ENCODE assay signal across 20 mouse cellular contexts in genomic region chr7:95004161-95004560, GRCm38 (mm10).
"Had no signal": no experiment of that assay in that cellular context is flagged by ENCODE, and none has a peak within 500 bp of the region (broad histone marks: within the 10 kb centered on the region; RNA-seq: fewer than 3 reads in every experiment).

No protein-coding gene starts in this region.

- H3K9me3 ChIP-seq: liver, embryonic 15.5 days; lung, embryonic 15.5 days; midbrain, embryonic 10.5 days; neural tube, embryonic 13.5 days; neural tube, embryonic 15.5 days had no signal

- ATAC-seq: liver, postnatal 0 days; lung, postnatal 0 days; midbrain, embryonic 16.5 days had no signal

- H3K27ac ChIP-seq: liver, embryonic 15.5 days; lung, embryonic 15.5 days; midbrain, embryonic 10.5 days; neural tube, embryonic 13.5 days; neural tube, embryonic 15.5 days had no signal

- H3K9ac ChIP-seq: liver, embryonic 15.5 days; liver, postnatal 0 days; lung, embryonic 15.5 days; neural tube, embryonic 13.5 days; neural tube, embryonic 15.5 days had no signal

- DNase-seq: liver, postnatal 0 days; lung, adult 2 months; lung, postnatal 4 days; midbrain, embryonic 14.5 days; retina, postnatal 1 day; right cerebral cortex, adult 18-20 months; right cerebral cortex, postnatal 25 days; right cerebral cortex, postnatal 4 days; spleen, adult 18-20 months; thymus, adult 18-20 months; thymus, postnatal 25 days; thymus, postnatal 4 days had no signal

- H3K4me3 ChIP-seq: liver, embryonic 15.5 days; lung, embryonic 15.5 days; midbrain, embryonic 10.5 days; myocyte; neural tube, embryonic 13.5 days; neural tube, embryonic 15.5 days had no signal

- H3K36me3 ChIP-seq: liver, embryonic 15.5 days; lung, embryonic 15.5 days; midbrain, embryonic 10.5 days; neural tube, embryonic 13.5 days; neural tube, embryonic 15.5 days had no signal

- H3K4me1 ChIP-seq: liver, embryonic 15.5 days; lung, embryonic 15.5 days; midbrain, embryonic 10.5 days; neural tube, embryonic 13.5 days; neural tube, embryonic 15.5 days had no signal

- H3K4me2 ChIP-seq: liver, embryonic 15.5 days; lung, embryonic 15.5 days; neural tube, embryonic 13.5 days; neural tube, embryonic 15.5 days had no signal

- H3K27me3 ChIP-seq: liver, embryonic 15.5 days; lung, embryonic 15.5 days; neural tube, embryonic 13.5 days; neural tube, embryonic 15.5 days had no signal
